Mouse (Mus musculus) cerebellum, adult 9-10 months (tissue): ENCODE results near the gene Il27ra.

Experiments used
- DNase-seq: peaks from one replicate; pipeline ENCODE4 v3.0.0; 2022

Il27ra gene

DNA sequence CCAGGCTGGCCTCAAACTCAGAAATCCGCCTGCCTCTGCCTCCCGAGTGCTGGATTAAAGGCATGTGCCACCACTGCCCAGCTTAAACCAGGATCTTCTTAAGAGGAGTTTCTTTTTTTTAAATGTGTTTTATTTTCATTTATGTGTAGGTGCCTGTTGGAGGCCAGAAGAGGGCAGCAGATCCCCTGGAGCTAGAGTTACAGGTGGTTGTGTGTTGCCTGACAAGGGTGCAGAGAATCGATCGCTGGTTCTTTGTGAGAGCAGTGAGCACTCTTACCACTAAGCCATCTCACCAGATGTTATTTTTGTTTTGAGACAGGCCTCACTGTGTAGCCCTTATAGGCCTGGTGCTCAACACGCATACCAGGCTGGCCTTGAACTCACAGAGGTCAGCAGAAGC is 26.6 kb downstream of the Il27ra start:
- no peak for DNase-seq

- DNase-seq = no peak
These were observed 29.8 kb downstream of the Il27ra start for GRCm38 (mm10) chr8:84012499-84013165.

GRCm38 (mm10) chr8:84011705-84012498 is 30.5 kb downstream of the Il27ra start, which contains the start of gene 2210011C24Rik:
Gene 2210011C24Rik, minus strand, starts transcription at chr8:84012171.
- peak; percentile 11 for DNase-seq

- peak; percentile 51 for DNase-seq
These were observed 31.5 kb downstream of the Il27ra start for GRCm38 (mm10) chr8:84010625-84011611.

DNA sequence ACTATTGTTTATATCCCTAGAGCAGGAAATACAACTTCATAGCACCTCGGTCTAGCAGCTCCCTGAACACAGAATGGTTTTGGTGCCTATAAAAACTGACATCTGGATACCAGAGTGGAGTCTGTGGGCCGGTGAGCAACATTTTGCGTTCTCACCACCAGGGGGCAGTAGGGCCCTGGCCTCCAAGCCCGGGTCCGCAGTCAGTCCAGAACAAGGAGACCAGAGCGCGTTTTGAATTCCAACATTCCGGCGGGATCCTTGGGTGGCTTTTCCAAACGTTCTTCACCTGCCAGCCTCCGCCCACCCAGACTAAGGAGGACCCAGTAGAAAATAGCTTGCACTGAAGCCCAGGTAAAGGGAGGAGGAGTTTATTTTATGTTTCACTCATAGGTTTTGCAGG is 32.5 kb downstream of the Il27ra start:
- peak; percentile 86 for DNase-seq

GRCm38 (mm10) chr8:84008362-84008761 is 34.0 kb downstream of the Il27ra start:
- DNase-seq = no peak

DNA sequence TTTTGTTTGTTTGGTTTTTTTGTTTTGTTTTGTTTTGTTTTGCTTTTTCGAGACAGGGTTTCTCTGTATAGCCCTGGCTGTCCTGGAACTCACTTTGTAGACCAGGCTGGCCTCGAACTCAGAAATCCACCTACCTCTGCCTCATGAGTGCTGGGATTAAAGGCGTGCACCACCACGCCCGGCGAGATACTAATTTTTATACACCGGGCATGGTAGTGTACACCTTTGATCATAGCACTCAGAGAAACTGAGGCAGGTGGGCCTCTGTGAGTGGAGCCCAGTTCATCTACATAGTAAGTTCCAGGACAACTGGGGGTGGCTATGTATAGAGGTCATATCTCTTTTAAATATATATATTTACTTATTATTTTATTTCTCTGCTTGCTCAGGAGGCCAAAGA is 36.9 kb downstream of the Il27ra start:
- DNase-seq = peak; percentile 52

DNA sequence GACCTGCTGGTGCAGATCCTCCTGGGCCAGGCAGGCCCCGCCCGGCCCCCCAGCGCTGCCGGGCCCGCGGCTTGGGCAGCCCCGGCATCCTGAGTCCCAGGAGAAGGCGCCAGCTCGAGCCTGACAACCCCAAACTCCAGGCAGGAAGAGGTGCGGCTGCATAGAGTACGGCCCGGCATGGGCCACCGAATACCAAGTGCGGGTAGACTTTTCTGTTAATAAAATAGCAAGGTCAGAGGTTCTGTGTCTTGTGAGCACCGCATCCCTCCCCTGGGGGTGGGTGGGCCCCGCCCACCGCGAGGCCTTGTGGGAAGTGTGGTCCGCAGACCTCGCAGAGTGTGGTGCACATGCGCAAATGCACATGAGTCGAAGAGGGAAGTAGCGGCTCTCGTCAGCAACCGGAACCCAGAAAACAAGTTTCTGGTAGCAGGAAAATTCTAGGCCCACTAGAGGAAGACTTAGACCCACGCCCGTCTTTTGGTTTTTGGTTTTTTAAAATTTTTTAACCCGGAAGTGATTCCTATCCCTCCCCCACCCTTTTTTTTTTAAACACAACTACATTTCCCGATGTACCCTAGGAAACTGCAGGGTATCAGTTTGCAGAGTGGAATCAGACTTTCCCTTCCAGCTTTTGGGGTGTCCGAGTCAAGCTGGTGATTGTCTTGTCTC is 37.7 kb downstream of the Il27ra start:
- peak; percentile 95 for DNase-seq

DNA sequence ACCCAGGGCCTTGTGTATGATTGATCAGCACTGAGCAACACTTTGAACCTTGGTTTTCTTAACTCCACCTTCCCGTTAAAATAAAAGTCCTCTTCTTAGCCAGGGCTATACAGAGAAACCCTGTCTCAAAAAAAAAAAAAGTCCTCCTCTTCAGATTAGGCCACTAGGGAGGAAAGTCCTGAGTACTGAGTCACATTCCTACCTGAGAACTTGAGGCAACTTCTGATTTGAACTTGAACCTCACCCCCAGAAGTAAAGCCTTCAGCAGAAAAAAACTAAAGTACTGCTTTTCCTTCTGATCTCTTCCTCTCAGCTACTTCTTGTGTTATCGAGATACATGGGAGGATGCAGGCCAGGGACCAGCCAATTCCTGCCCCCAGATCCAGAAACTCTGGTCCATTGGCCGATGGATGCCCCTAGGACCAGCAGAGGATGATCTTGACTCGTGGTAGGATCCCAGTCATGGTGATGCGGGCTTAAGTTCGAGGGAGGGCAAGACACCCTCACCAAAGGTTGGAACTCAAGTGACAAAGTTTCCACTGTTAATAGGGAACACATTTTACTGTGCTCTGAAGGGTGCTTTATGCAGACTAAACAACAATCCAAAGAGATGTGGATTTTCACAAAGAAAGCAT is 38.7 kb downstream of the Il27ra start:
- no peak for DNase-seq

DNA sequence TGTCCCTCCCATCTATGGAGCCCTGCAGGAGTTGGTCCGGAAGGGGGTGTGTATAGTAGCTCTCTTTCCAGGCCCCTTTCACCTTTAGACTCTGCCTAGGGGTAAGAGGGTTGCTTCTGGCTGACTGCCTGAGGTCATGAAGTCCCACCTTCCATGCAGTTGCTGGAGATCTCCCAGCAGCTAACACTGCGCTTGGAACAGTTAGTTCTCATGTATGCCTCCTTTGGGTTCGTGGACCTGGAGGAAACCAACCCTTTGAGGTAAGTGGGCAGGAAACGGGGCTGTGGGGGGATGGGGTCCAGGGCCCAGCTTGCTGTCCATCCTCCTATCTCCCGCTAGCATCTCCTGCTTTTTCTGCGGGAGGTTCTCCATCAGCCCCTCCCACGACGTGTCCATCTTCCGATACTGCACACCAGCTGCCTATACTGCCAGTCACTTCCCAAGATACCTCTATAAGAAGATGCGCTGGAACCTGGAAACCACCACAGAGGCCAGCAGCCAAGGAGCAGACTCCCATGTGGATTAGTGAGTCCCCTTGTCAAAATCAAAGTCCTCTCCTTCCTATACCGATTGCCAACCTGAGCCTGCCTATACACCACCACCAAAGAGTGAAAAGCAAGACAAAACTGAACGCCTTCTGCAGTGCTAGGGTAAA is 39.3 kb downstream of the Il27ra start:
- peak; percentile 48 for DNase-seq

GRCm38 (mm10) chr8:84001281-84002000 is 40.9 kb downstream of the Il27ra start, which contains the start of gene 1700067K01Rik:
Gene 1700067K01Rik, plus strand, starts transcription at chr8:84001502.
- DNase-seq = peak; percentile 39

DNA sequence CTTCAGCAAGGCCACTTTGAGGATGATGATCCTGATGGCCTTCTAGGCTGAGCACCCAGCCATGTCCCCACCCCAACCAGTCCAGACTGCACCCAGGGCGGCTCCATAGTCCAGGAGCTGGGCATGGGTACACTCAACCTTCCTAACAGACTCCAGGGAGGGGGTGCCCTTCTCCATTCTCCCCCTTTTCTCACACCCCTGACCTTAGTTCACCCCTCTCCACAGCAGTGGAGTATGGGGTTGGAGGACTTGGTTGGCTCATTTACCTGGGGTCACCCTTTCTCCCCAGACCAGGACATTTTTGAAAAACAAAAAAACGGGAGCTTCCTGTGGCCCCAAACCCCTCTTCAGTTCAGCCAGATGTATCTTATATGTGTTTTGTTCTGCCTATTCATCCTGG is 42.6 kb downstream of the Il27ra start:
- peak; percentile 41 for DNase-seq

GRCm38 (mm10) chr8:83999057-83999705 is 43.2 kb downstream of the Il27ra start:
- peak; percentile 62 for DNase-seq

DNA sequence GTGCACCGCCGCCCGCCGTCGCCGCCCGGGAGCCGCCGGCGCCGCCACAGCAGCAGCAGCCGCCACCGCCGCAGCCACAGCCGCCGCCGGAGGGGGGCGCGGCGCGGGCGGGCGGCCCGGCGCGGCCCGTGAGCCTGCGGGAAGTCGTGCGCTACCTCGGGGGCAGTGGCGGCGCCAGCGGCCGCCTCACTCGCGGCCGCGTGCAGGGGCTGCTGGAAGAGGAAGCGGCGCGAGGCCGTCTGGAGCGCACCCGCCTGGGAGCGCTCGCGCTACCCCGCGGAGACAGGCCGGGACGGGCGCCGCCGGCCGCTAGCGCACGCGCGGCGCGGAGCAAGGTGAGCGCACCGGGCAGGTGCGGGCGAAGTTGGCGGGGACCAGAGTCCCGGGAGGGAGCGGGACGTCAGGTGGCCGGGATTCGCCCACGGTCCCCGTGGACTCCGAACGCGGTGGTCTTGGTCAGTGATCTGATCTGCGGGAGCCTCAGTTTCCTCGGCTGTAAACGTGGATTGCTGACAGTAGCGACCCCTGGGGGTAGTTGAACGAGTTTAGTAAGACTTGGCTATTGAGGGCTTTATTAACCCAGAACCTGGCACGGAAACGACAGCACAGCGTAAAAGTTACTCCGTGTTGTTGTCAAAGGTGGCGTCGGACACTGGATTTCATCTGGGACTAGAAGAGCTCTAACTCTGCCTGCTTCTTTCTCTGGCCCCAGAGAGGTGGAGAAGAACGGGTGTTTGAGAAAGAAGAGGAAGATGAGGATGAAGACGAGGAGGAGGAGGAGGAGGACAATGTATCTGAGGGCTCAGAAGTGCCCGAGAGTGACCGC is 43.9 kb downstream of the Il27ra start:
- DNase-seq = no peak

DNA sequence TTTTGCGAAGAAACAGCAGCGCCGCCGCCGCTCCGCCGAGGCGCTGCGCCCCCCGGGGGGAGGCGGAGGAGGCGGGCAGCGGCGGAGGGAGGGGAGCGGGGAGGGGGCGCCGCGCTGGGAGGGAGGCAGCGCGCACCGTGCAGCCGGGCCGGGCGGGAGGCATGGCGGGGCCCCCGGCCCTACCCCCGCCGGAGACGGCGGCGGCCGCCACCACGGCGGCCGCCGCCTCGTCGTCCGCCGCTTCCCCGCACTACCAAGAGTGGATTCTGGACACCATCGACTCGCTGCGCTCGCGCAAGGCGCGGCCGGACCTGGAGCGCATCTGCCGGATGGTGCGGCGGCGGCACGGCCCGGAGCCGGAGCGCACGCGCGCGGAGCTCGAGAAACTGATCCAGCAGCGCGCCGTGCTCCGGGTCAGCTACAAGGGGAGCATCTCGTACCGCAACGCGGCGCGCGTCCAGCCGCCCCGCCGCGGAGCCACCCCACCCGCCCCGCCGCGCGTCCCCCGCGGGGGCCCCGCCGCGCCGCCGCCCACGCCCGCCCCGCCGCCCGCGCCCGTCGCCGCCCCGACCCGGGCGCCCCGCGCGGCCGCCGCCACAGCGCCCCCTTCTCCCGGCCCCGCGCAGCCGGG is 44.8 kb downstream of the Il27ra start, which contains the start of gene Samd1:
Gene Samd1 (plus strand): TSS at position 162 of the 631 bp plus-strand sequence.
- peak; percentile 57 for DNase-seq

GRCm38 (mm10) chr8:83996567-83997505 is 45.6 kb downstream of the Il27ra start:
- peak; percentile 77 for DNase-seq

DNA sequence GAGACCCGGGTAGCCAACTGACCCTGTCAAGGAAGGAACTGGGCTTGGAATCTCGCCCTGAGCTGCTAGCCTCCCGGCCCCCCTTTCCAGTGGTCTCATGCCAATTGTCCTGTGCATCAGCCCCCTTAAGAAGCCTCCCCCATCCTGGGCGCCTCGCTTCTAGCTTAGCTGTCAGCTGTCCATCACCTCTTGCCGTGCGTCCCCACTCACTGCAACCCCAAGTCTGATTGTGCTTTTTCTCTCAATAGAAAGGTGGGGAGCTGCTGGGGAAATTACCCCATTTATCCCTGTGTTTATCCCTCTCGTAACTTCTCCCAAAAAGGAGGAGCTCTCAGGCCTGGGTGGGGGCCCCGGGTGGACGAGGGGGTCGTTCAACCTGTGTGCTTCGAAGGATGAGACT is 46.4 kb downstream of the Il27ra start:
- DNase-seq = peak; percentile 65
